In the genomic region with DNA sequence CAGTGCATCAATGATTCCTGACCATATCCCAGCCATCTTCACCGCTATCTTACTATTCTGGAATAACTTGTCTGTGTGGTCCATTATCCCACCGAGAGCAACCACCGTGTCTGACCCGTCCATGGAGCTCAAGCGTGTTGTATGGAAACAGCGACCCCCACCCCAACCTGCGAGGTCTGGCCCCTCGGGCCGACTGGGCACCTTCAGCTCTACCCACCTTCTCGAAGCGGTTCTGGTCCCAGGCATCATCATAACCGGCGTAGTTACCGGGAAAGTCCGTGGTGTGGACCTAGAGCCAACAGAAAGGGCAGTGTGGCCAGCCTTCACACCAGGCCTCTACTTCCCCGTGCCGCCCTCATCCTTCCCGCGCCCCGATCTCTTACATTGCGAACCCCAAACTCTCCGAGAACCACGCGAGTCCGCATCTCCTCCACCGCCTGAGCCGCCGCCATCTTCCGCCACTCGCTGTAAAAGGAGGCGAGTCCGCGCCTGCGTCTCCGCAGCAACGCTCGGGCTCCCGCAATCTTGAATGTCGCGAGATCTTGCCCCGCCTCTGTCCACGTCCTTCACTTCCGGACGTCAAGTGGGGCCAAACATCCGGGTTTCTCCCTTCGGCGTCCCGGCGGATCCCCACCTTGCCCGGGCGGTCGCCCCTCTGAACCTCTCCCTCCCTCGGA, we compare ENCODE assay signal across 7 mouse cellular contexts. TPM values are rescaled to one million over a fixed set of nuclear protein-coding genes. Genes with fewer than 3 reads are reported as not detected.
DNase-seq lines count a peak whose midpoint lies in the region; ATAC-seq and TF ChIP-seq lines count a peak whose summit lies in the region.

A gene (minus strand): TSS at position 543 of the 677 bp plus-strand sequence.
A gene (plus strand): TSS at position 569 of the 677 bp plus-strand sequence.

- ATAC-seq in intestine, postnatal 0 days, result peak; percentile 88
- peak; percentile 90 for ATAC-seq in midbrain, embryonic 12.5 days (ENCODE audit: low FRiP score, low read depth)

- H3K4me3 ChIP-seq in intestine, postnatal 0 days (ENCODE audit: low read depth, low read length), result peak within 1 kb of the TSS; percentile 95
- peak within 1 kb of the TSS; percentile 95 for H3K4me3 ChIP-seq in midbrain, embryonic 12.5 days
- peak within 1 kb of the TSS; percentile 91 for H3K4me3 ChIP-seq in small intestine, adult 2 months (ENCODE audit: low read depth, low read length)

- TF ChIP-seq CTCF in intestine, postnatal 0 days (IDR thresholded peaks at IDR 0.05; ENCODE audit: low read depth), result no peak
- TF ChIP-seq CTCF in small intestine, adult 2 months (IDR thresholded peaks at IDR 0.05; ENCODE audit: extremely low read depth, insufficient read length, insufficient replicate concordance, low read depth, low read length), result no peak

- H3K27me3 ChIP-seq in intestine, postnatal 0 days (replicated peaks; ENCODE audit: control insufficient read depth, insufficient read depth, low read length), result no peaks in the 10 kb centered on the region
- no peaks in the 10 kb centered on the region for H3K27me3 ChIP-seq in midbrain, embryonic 12.5 days
- no peaks in the 10 kb centered on the region for H3K27me3 ChIP-seq in small intestine, adult 2 months (ENCODE audit: control insufficient read depth, insufficient read depth, low read length)

- intact Hi-C loops in left cerebral cortex, postnatal 4 days (cut with DNase I), result no loop called here

- WGBS in intestine, postnatal 0 days, result under 1% methylated on average over 53 of the region's 53 CpGs
- under 1% methylated on average over 53 of the region's 53 CpGs for WGBS in midbrain, embryonic 12.5 days
- under 1% methylated on average over 53 of the region's 53 CpGs for WGBS in small intestine, adult 2 months

- peak within 1 kb of the TSS; percentile 84 for H3K27ac ChIP-seq in intestine, postnatal 0 days (ENCODE audit: low read depth, low read length)
- H3K27ac ChIP-seq in midbrain, embryonic 12.5 days (replicated peaks), result peak within 1 kb of the TSS; percentile 77
- H3K27ac ChIP-seq in small intestine, adult 2 months (ENCODE audit: insufficient read depth, low read depth, low read length), result peak within 1 kb of the TSS; percentile 59

- H3K9ac ChIP-seq in intestine, postnatal 0 days (ENCODE audit: low read depth, low read length), result peak within 1 kb of the TSS; percentile 97
- peak within 1 kb of the TSS; percentile 97 for H3K9ac ChIP-seq in midbrain, embryonic 12.5 days (replicated peaks)

- H3K4me2 ChIP-seq in intestine, postnatal 0 days (replicated peaks; ENCODE audit: low read depth), result peak within 1 kb of the TSS; percentile 71
- peak within 1 kb of the TSS; percentile 95 for H3K4me2 ChIP-seq in midbrain, embryonic 12.5 days (replicated peaks)

- H3K9me3 ChIP-seq in intestine, postnatal 0 days (ENCODE audit: control insufficient read depth), result no peaks in the 10 kb centered on the region
- H3K9me3 ChIP-seq in midbrain, embryonic 12.5 days, result no peaks in the 10 kb centered on the region

- peak; percentile 96 for DNase-seq in adrenal gland, adult 8-10 months
- DNase-seq in embryo, embryonic 9.5 days (ENCODE audit: extremely low spot score), result peak; percentile 94
- DNase-seq in gonadal fat pad, adult 2 months (ENCODE audit: low read depth), result no peak
- peak; percentile 96 for DNase-seq in left cerebral cortex, postnatal 4 days

- peaks cover 10% of the 10 kb centered on the region; the same call in 1 of the 2 replicates for H3K4me1 ChIP-seq in intestine, postnatal 0 days (replicated peaks; ENCODE audit: control insufficient read depth, insufficient read depth, low read length)
- H3K4me1 ChIP-seq in midbrain, embryonic 12.5 days, result peaks cover 19% of the 10 kb centered on the region
- H3K4me1 ChIP-seq in small intestine, adult 2 months (ENCODE audit: control insufficient read depth, insufficient read depth, insufficient read length, low read length), result peaks cover 13% of the 10 kb centered on the region

- peaks cover 56% of the 10 kb centered on the region for H3K36me3 ChIP-seq in intestine, postnatal 0 days (ENCODE audit: control insufficient read depth, insufficient read depth)
- H3K36me3 ChIP-seq in midbrain, embryonic 12.5 days, result peaks cover 69% of the 10 kb centered on the region
- peaks cover 53% of the 10 kb centered on the region for H3K36me3 ChIP-seq in small intestine, adult 2 months (ENCODE audit: control insufficient read depth, insufficient read depth, low read length)

- TF ChIP-seq POLR2A in small intestine, adult 2 months (IDR thresholded peaks at IDR 0.05; ENCODE audit: low read depth, low read length), result peak; percentile 59; the same call in 1 of the 2 replicates

RNA-seq across cellular contexts. Expression of the first gene that starts in this region (rescaled TPM):
- 100 to 1,000 TPM in 2 of 4 experiments, 10 to 100 TPM in 2; 83.8 to 116 (median 104) TPM for total RNA-seq in adrenal gland, adult 8-10 months (2022)
- 53.0 and 62.2 TPM in 2 replicates for polyA plus RNA-seq in gonadal fat pad, adult 2 months (2012; rRNA removed)
- 32.1 and 32.3 TPM in 2 replicates for polyA plus RNA-seq in intestine, postnatal 0 days (2015; fragmentation: Nextera tagmentation; extraction: Ambion mirVana)
- total RNA-seq in left cerebral cortex, postnatal 4 days (2021), result 10 to 100 TPM; 50.0 to 50.1 TPM
- 88.5 and 96.6 TPM in 2 replicates for polyA plus RNA-seq in midbrain, embryonic 12.5 days (2016; fragmentation: Nextera tagmentation; extraction: Ambion mirVana)
- 16.2 and 24.6 TPM in 2 replicates for polyA plus RNA-seq in small intestine, adult 2 months (2012; rRNA removed)

RNA-seq across cellular contexts. Expression of the second gene that starts in this region (rescaled TPM):
- total RNA-seq in adrenal gland, adult 8-10 months (2022), result 100 to 1,000 TPM; 157 to 205 (median 185) TPM
- 146 and 181 TPM in 2 replicates for polyA plus RNA-seq in gonadal fat pad, adult 2 months (2012; rRNA removed)
- 111 and 119 TPM in 2 replicates for polyA plus RNA-seq in intestine, postnatal 0 days (2015; fragmentation: Nextera tagmentation; extraction: Ambion mirVana)
- 10 to 100 TPM; 55.3 to 56.7 TPM for total RNA-seq in left cerebral cortex, postnatal 4 days (2021)
- polyA plus RNA-seq in midbrain, embryonic 12.5 days (2016; fragmentation: Nextera tagmentation; extraction: Ambion mirVana), result 65.8 and 70.3 TPM in 2 replicates
- 120 and 305 TPM in 2 replicates for polyA plus RNA-seq in small intestine, adult 2 months (2012; rRNA removed)
